Mouse (Mus musculus): ENCODE data around the gene Ppp4r2.

Gene Ppp4r2

DNA sequence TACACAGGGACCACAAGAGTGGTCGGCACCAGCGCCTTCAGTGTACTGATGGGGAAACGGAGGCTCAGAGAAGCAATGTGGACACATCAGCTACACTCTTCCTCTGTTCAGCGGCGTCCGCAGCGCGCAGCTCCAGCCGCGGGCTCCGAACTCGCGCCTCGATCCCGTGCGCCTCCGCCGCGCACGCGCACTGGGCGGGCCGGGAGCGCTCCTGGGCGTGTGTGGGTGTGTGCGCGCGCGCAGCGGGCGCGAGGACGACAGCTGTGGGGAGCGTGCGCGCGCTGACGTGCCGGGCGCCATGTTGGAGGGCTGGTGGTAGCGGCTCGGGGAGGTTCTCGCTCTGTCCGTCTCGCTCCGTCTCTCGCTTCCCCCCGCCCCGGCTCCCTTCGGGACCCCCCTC lies at the start of gene Ppp4r2:
Ppp4r2 (plus strand) TSS at position 268 of the 400 bp plus-strand sequence.
- DNase-seq (ENCODE audit: low spot score in 2 of 2), result peak; percentile 88 to 94

DNA sequence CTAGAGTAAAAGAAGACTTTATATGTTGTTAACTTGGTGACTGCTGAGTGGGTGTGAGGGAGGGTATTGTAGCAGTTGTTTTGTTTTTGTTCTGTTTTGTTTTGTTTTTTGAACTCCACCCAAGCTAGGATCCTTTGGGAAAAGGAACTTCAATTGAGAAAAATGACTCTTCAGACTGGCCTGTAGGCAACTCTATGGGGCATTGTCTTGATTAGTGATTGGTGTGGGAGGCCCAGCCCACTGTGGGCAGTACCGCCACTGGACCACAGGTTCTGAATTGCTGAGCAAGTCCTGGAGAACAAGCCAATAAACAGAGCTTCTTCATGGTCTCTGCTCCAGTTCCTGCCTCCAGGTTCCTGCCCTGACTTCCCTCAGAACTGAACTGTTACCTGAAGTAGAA lies 45.7 kb upstream of the Ppp4r2 start:
- no peak for DNase-seq (ENCODE audit: low spot score in 2 of 2)

DNA sequence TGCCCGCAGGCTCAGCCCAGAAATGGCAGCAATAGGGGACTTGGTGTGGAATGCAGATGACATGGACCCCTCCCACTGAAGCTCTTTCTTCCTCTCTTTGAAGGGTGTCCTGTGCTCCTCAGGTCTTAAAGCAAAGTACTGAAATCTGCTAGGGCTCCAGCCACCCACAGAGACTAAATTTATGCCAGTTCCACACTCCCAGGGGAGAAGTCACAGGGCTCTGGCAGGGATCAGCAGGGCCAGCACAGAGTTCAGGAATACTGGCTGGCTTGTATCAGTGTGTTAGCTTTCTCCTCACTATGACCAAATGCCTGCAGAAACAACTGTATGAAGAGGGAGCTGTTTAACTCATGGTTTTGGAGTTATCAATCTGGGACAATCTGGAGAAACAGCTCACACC lies 44.3 kb upstream of the Ppp4r2 start:
- DNase-seq (ENCODE audit: low spot score in 2 of 2), result no peak

DNA sequence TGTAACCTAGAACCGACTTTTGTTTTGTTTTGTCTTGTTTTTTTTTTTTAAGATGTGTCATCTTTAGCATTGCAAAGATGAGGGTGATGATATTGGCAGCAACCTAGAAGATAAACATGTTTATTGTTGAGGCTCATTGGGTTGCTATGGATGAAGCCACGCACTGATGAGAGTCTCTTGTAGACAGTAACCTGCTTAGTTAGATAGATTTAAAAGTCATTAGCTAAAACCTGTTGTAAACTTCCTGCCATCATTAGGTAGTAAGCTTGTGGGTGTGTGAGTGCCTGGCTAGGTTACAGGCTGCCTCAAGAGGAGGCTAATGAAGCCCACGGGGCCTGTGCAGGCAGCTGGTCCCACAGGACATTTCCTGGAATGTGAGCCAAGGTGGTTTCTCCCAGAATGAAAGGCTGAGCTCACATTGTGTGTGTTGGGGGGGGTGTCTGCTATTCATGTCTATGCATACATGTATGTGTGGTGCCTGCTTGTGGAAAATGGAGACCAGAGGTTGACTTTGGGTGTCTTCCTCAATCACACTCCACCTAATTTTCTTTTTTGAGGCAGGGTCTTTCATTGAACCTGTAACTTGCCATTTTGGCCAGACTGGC lies 41.3 kb upstream of the Ppp4r2 start:
- no peak for DNase-seq (ENCODE audit: low spot score in 2 of 2)

DNA sequence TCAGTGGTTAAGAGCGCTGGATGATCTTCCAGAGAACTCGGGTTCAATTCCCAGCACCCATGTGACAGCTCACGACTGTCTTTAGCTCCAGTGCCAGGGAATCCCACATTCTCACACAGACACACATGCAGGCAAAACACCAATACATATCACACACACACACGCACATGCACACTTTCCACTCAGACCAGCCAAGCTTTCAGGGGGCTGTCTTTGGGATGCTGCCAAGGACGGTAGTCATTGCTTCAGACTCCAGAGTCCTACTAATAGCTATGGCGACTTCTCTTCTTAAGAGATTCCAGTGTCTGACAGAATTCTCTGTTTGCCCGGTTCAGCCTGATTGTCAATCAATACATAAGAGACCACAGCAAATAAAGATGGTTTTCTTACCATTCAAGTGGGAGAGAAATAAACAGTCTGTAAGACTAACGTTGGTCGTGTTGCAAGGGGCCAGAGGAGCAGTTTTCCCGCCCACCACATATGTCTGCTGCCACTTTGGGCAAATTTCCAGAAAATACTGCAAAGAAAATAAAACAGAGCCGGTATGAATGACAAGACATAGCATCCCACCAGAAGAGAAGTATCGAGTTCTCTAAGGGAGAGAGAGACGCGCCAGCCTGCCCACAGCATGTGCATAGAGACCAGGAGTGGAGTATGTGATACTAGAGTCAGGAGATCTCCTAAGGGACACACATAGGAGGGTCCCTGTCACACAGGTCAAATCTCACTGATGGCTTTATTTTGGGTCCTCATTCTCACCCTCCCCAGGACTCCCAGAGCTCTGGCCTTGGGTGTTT lies 40.3 kb upstream of the Ppp4r2 start:
- no peak for DNase-seq (ENCODE audit: low spot score in 2 of 2)

DNA sequence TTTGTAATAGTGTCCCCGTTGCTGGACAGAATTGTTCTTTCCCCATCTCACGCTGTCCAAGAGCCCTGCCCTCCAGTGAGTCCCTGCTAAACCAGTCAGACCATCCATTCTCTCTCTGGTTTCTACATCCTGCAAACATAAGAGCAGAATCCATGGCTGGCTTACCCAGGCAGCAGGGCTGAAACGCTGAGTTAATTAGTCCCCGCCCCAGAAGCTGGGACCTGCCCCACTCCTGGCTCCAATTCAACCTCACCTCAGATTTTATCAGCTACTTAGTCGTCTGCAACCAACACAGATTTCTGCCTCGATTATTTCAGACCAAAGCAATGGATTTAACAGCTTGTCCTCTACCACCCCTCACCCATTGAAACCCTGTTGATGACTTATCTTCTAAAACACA lies 37.6 kb upstream of the Ppp4r2 start:
- no peak for DNase-seq (ENCODE audit: low spot score in 2 of 2)

DNA sequence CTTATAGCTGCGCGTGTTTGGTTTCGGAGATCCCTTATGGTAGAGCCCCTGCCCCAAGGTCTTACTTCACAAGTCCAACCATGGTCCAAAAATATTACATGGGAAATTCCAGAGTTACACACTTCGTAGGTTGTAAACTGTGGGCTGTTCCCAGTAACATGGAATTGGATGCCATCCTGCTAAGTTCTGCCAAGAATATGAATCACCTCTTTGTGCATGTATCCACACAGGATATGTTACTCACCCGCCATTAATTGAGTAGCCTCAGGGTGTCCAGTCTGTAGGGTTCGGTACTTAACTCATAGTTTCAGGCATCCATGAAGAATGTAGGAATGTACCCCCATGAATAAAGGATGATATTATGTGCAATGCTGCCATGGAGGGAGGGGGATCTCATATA lies 34.1 kb upstream of the Ppp4r2 start:
- no peak for DNase-seq (ENCODE audit: low spot score in 2 of 2)

DNA sequence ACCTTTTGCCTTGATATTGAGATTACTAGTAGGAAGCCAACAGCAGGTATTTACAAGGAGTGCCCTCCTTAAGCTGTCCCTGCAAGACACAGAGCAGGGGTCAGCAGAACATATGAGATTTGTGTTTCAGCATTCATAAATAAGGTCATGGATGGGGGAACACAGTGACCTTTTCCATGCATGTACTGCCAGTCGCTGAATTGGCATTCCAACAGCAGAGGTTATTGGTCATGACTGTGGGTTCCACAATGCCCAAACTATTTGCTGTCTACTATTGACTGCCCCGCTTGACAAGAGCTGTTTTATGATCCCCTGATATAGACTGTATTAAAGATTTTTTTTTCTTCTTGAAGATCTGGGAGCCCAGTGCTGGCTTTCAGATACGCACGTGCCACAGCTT lies 33.7 kb upstream of the Ppp4r2 start:
- no peak for DNase-seq (ENCODE audit: low spot score in 2 of 2)

DNA sequence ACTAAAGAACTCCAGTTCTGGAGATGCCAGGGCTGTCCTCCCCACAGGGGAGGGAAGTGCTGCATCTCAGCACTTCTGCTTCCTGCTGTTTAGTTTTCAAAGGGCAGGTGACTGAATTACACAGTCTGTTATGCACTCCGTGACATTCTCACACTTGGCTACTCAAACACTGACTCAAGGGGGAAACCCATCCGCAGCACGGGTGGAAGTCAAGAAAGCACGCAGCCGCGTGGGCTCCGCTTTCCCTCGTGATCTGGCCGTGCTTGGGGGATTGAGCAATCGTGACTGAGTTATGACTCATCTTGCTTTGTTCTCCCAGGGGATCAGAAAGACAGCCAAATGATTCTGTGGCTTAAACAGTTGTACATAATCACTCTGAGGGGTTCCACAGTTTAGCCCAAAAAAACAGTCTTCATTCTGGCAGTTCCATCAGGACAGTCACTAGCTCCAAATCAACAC lies 32.9 kb upstream of the Ppp4r2 start:
- DNase-seq (ENCODE audit: low spot score in 2 of 2), result no peak

DNA sequence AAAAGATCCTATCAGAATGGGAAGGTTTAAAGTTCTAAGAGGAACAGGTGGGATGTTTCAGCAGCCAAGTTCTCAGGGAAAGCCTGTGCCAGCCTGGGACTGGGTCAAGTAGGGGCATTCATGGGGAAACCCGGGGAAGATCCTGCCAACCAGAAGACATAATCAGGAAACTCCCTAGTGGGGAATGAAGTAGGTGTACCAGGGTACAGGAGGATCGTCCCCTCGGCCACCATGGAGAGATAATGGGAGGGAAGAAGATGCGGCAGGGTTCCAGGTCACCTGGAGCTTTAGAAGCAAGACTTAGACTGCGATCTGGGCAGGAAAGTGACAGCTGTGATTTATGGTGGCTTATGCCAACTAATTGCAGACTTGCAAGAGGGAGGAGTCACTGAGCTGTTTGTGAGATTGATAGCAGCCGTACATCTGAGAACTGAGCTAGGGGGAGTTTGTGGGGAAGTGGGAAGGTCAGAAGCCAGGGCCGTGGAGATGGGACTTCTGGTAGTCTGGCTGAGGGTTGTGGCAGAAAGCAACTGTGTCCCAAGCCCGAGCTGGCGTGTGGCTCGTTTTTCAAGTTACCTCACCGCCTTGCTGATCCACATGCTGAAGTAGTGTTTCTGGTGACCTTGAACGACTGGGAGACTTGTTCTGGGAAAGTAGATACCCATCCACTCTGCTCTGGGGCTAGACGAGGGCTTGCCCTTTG lies 30.9 kb upstream of the Ppp4r2 start:
- no peak for DNase-seq (ENCODE audit: low spot score in 2 of 2)

DNA sequence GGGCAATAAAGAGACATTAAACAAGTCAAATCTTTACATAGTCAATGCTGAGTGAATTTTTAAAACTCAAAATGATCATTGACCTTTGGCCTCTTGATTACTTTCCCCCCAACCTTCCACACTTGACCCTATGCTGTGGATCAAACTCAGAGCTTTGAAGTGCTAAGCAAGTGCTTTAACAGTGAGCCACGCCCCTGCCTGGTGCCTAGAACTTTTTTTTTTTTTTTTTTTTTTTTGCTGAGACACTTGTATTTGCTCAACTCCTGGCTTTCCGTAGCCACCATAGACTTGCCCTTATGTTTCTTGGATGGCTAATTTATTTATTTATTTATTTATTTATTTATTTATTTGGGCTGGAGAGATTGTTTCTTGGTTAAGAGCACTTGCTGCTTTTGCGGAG lies 30.2 kb upstream of the Ppp4r2 start:
- DNase-seq (ENCODE audit: low spot score in 2 of 2), result no peak

DNA sequence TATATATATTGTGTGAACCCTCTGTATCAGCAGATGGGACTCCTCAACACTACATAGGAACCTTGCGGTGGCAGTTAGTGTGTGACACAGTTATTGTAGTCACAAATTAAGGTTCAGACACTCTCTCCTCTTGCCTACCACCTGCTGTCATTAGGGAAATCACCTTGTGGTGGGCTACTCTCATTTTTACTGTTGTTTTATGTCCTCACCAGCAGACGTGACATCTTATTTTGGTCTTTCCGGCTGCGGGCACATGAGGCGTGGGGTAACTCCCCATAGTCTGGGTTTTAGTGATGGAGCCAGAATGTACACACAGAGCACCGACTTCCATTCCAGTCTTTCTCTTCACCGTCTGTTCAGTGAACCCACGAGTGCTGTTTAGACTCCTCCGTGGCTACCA lies 26.2 kb upstream of the Ppp4r2 start:
- DNase-seq (ENCODE audit: low spot score in 2 of 2), result no peak

DNA sequence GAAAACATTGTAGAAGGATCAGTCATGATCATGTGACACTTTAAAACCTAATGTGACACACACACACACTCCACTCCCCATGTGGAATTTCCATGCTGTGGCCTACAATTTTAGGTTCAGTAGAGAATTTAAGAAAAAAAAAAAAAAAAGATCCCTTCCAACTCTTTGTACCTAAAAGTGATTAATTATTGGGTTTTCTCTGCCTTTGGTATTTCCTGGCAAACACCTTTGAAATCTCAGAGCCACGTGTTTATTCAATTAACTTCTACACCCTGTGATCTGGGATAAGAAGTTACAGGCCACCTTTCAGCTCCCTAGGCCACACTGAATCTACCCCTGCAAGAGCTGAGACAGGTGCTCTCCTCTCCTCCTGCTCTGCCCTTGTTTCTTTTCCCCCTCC lies 25.7 kb upstream of the Ppp4r2 start:
- no peak for DNase-seq (ENCODE audit: low spot score in 2 of 2)

DNA sequence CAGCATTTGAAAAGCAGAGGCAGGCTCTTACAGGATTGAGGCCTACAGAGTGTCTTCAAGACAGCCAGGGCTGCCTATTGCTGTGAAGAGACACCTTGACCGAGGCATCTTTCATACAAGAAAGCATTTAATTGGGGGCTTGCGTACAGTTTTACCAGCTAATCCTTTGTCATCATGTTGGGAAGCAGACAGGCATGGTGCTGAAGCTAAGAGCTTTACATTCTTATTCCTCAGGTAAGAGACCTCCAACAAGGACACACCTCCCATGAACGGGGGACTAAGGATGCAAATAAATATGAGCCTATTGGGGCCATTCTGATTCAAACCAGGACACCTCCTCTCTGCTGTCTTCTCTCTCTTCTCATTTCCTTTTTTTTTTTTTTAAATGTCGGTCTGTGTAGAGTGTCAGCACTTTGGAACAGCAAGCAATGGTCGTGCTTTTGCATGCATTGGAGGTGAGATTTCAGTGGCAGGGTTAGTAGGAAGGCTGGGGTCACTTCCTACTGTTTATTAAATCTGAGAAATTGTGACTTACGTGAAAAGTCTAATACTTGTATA lies 25.1 kb upstream of the Ppp4r2 start:
- DNase-seq (ENCODE audit: low spot score in 2 of 2), result no peak

DNA sequence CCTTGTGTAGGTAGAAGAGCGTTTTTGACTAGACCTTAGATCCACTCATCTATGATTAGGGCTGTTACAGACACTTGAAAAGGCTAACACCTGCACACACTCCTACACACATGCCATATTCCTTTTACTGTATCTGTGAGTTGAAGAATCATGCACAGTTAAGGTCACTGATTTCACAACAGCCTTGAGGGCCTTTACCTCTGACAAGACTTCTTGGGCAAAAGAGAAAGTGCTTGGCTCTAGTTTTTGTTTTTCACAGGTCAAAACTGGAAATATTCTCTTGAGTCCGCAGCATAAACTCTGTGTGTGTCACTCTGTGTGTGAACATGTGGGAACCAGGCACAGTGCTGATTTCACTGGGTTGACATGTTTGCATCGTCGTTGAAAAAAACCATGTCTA lies 23.3 kb upstream of the Ppp4r2 start:
- no peak for DNase-seq (ENCODE audit: low spot score in 2 of 2)

DNA sequence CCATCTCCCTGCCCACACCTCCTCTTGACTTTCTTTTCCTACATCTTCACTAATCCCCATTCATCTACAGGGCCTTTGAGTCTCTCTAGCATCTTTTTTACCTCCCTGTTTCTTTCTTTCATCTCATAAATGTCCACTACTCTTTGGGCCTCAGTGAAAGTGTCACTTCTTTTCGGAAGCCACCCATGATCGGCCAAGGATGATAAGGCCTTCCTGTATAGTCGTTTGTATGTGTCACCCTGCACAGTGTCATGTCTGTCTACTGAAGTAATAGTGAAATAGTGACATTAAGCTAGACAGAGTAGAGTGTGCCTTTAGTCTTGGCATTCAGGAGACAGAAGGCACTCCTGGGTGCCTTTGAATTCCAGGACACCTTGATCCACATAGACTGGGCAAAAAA lies 21.7 kb upstream of the Ppp4r2 start:
- DNase-seq (ENCODE audit: low spot score in 2 of 2), result no peak

DNA sequence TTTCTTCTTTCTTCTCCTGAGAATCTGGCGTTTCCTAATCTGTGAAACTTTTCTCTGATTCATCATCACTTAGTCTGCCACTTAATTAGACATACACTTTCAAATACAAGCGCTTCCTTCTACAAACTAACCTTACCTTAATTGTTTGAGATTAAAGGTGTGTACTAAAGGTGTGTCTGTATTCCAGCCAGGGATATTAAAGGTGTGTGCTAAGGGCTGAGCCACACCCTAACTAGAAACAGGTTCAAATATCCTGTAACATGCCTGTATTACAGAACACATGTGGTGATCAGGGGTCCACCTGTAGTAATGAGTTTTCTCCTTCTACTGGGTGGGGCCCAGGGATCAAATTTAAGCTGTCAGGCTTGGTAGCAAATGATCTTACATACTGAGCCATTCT lies 12.1 kb upstream of the Ppp4r2 start:
- DNase-seq (ENCODE audit: low spot score in 2 of 2), result no peak

DNA sequence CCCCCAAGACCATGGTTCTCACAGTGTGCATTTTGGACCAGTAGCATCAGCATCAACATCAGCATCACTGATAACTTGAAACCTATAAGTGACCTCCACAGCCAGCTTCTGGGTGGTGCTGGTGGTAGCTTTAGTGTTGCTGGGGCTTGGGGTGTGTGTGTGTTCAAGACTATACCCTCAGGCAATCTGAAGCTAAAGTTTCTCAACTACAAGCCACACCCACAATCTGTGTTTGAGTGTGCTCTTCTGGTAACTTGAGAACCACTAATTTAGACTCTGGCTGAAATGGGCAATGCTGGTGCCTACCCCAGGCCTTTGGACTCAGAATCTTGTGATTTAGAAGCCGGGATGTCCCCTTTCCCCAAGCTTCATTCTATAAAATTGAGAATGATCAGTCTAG lies 10.1 kb upstream of the Ppp4r2 start:
- no peak for DNase-seq (ENCODE audit: low spot score in 2 of 2)

DNA sequence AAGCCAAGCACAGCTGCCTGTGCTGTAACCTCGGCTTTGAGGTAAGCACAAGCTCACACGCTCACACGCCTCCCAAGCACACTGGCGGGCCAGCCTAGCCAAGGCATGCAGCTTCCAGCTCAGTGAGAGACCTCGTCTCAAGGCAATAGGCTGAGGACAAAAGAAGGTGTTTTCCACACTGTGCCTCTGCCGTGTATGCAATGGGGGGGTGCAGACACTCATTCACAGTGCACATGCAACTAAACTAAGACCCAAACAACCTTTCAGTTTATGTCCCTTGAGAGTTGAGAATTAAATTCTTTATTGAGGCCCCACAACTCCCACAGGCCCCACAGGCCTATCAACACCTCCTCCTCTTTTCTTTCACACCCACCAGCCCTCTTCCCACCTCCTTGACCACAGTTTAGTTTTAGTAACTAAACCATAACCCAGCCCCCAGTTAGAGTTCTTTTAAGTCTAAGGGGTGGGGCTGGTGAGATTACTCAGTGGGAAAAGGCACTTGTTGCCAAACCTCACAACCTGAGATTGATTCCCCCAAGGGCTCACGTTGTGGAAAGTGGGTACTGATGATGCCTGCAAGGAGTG lies 8.9 kb upstream of the Ppp4r2 start:
- DNase-seq (ENCODE audit: low spot score in 2 of 2), result no peak

DNA sequence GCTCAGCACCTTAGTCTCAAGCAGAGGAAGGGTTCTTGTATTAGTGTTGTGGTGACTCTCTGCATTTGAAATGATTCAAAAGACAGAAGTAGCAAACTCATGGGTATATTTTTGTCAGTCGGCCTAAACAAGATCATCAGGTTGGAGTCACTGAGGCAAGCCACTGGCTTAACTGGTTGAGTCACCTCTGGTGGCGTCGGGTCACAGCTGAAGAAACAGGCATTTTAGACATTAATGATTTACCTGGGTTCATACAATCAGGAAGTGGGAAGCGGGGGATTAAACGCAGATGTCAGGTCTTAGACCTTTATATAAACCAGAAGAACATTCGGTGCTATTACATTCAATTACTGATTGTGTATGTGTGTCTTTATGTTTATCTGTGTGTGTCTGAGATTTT lies 7.4 kb upstream of the Ppp4r2 start:
- DNase-seq (ENCODE audit: low spot score in 2 of 2), result no peak

DNA sequence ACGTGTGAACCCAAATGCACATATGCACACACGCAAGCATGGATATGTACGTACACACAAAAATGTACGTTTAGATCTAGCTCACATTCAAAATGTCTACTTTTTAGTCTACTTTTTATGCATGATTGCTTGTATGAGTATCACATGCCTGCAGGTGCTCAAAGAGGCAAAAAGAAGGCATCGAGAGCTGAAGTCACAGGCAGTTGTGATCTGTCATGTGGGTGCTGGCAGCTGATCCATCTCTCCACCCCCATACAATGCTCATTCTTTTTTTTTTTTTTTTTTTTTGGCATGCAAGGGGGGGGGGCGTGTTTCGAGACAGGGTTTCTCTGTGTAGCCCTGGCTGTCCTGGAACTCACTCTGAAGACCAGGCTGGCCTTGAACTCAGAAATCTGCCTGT lies 4.9 kb upstream of the Ppp4r2 start:
- DNase-seq (ENCODE audit: low spot score in 2 of 2), result no peak

DNA sequence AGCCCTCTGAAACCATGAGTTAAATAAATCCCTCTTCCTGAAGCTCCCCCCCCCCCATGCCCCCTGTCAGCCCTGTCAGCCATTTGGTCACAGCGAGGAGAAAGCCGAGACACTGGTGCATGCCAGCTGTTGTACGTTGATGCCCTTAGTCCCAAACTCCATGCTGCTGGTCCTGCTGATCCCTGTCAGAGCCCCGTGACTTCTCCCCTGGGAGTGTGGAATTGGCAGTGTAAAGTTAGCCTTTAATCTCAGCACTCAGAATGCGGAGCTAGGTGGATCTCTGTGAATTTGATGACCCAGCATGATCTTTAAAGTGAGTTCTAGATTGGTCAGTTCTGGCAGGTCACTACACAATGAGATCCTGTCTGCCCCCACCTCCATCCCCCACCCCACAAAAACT lies 3.7 kb upstream of the Ppp4r2 start:
- DNase-seq (ENCODE audit: low spot score in 2 of 2), result no peak
